Mouse (Mus musculus) lung, postnatal 25 days (tissue): ENCODE measurements around the gene Acin1.

ENCODE experiments used
- DNase-seq: peaks from one replicate; pipeline ENCODE4 v3.0.0; 2022; ENCODE audit warnings: low spot score

Acin1 gene

DNA sequence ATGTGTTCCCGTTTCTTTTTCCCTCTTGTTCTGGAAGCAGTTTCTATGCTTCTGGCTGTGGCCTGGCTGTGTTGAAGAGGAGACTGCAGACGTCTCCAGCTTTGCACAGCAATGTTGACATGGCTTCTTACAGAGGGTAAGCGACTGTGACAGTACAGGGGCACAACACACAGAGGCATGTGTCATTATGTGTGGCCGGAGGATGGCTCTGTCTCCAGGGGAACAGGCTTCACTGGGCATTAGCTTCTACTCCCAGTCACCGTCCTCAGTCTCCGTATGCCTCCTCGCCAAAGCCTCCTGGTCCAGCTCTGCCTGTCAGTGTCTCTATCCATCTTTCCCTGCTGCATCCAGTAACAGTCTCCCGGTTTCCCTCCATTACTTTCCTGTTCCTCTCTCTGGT is 79.5 kb downstream of the Acin1 start:
- DNase-seq = no peak

DNA sequence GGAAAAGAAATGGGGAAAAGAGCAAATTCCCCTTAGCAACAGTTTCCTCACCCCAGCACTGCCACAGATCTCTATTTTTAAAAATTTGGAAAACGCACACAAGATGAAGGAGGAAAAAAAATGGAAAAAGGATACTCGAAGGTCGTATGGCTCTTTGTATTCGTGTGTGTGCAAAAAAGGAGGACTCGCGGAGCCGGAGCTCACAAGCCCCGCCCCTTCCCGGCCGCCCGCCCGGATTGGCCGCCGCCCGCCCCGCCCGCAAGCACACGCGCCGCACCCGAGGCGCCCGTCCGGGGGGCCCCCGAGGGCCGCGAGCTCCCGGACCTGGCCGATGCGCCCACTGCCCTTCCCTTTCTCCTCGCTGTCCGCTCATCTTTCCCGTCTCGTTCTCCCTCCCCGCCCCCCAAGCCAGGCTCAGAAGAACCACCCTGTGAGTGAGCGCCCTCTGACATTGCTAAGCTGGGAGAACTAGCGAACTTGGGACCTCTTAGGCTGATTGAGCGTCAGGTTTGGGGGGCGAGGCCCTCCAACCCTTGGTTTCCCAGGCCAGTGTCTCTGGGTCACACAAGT is 80.9 kb downstream of the Acin1 start, which contains the start of gene 4931414P19Rik:
Gene 4931414P19Rik, minus strand, starts transcription at position 242 of the 570 bp plus-strand sequence.
- peak; percentile 78 for DNase-seq

DNA sequence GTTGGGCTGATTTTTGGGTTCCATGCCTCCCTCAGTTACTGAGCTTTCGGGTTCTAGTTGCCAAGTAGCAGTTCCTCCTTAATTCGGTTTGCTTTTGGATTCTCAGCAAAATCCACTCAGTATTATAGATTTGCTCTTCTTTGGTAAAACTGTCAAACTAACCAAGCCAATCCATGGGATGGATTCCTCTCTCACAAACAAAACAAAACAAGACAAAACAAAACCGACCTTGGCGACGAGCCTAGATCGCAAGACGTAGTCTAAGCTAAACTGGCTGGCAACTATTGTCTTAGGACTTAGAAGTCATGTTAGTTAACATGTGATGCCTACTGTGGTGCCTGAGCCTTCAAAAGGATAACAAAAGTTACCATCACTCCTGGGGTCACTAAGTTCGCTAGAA is 83.0 kb downstream of the Acin1 start:
- DNase-seq = no peak

DNA sequence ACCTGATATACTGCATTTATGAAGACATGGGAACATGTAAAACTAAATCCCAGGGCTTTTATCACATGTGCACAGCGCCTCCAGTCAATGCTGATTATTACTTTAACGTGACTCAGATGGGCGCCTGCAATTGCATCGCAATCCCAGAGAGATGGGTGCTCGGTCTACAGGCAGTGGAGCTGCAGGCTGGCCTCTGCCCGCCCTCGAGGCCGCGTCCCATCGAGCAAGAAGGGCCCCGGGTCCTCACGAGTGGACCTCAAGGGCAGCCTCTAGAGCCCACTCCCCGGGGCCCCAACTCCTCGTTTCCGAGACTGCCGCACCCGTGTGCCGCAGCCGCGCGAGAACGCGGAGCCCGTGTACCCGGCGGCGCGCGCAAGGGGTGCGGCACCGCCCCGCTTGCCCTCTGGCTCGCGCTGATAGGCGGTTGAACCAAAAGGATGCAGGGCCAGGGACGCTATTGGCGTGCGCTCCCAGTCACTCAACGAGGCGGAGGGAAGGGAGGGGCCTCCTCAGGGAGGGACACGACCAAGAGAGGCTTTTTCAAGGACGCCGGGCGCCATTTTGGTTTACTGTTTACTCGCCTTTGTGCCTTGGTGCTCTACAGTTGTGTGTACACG is 83.6 kb downstream of the Acin1 start:
- peak; percentile 97 for DNase-seq

DNA sequence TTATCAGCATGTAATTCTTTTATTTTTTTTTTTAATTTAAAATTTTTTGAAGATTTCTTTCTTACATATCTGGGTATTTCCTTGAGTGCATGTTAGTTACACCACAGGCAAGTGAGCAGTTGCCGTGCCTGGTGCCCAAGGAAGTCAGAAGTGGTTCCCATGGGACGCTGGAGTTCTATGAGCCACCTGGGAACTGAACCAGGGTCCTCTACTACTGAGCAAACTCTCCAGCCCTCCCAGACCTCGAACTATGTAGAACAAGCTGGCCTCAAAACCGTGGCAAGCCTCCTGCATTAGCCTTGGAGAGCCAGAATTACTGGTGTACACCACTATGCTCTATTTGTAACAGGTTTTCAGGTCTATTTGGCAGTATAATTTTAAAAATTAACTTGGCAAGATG is 84.1 kb downstream of the Acin1 start:
- no peak for DNase-seq

DNA sequence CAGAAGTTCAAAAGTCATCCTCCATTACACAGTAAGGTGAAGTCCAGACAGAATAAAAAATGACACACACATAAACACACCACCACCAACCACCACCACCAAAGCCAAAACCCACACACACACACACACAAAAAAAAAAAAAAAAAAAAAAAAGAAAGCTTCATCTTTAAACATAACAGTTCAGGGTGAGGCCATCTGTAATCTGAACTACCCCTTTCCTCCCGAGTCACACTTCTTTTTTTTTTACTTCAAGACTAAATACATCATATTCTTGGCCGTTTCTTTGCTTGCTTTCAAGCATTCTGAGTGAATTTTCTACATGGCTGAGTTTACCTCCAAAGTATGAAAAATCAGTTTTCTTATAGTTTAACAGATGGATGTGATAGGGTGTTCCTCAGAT is 85.1 kb downstream of the Acin1 start:
- no peak for DNase-seq

DNA sequence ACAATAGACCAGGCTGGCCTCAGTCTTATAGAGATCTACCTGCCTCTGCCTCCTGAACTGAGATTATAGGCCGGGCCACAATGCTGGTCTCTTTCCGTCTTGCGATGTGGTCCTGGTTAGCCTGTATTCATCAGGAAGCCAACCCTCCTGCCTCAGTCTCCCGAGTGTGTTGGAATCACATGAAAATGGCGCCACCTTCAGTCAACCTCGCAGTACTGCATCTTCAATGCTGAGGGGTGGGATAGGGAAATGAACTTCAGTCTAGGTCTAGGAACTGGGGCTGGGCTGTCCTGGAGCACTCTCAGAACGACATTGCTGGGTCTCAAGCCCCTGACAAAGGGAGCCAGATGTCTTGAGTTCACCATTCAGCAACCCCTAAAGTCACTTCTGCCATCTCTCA is 89.6 kb downstream of the Acin1 start:
- no peak for DNase-seq

DNA sequence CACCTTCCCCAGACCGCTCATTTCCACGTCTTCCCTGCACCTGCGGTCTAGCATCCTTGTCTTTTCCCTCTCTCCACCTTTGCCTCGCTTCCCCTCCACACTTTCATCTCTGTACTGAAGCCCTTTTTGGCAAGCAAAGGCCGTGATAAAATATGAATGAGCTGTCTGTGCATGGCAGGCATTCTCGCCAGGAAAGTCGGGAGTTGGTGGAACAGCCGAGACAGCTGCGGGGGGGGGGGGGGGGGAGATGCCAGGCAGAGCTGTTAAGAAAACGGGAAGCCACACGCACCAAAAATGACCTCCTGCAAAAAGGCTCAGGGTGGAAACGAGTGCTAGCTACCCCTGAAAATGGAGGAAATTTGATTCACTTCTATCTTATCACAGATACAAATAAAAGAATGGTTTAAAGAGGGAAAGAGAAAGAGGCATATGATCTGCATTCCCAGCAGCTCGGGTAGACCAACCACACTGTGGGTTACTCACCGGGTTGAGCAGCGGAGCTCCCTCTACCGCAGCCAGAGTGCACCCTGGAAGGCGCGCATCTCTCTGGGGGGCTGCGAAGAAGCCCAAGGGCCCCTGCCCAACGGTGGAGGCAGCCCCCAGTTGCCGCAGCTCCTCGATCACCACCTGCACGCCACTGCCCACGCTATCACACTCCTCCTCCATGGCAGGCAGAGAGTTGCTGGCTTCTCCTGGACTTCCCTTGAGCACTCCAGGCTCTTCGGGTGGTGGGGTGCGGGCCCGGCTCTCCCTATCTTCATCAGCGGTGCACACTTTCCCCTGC is 91.9 kb downstream of the Acin1 start:
- no peak for DNase-seq

DNA sequence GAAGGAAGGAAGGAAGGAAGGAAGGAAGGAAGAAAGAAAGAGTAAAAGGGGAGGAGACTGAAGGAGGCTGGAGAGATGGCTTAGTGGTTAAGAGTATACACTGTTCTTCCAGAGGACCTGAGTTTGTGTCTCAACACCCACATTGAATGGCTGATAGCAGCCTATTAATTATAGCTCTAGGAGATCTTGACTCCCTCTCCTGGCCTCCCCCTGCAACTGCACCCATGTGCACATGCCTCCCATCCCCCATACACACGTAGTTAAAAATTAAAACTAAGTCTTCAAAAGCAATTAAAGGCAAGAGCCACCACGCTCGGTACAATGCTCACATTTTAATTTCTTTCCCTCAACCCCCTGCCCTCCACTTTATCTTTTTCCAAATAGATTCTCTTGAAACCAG is 92.7 kb downstream of the Acin1 start:
- DNase-seq = no peak

DNA sequence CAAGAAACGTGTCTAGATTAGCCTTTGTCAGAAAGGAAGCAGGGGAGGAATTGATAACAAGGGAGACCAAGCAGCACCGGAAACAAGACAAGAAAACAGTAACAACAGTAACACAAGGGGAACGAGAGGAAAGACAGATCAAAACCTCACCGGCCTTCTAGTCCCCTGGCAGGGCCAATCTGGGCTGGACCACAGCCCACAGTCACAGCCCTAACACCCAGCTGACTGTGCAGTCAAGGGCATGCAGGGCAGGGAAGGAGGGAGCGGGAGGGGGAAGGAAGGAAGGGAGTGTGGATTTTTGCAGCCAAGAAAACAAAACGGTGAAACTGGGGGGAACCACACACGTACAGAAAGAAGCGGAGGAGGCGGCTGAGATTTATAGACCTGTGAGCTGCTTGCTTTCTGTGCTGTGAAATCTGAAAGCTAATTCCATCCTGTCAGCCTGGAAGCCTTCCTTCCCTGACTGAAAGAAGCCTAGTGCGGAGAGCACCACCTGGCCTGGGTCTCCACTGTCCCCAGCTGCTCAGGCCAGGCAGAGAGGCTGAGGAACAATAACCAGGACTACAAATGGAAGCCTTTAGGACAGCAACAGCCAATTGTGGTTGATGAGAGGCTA is 94.3 kb downstream of the Acin1 start:
- no peak for DNase-seq
